Mouse (Mus musculus) left cerebral cortex, adult 8-10 months (tissue): Measurements from ENCODE around the gene Slc17a3. TPM values are rescaled to one million over a fixed set of nuclear protein-coding genes. Genes with fewer than 3 reads are reported as not detected.

Source experiments
- DNase-seq, 2 experiments: peaks; one replicate each; pipeline ENCODE4 v3.0.0; 2022; ENCODE audit warnings: low spot score in 2 of 2
- total RNA-seq, 4 experiments: library from RNA; stranded (reverse); gene quantifications; 2 replicates each; pipeline ENCODE4 v1.2.4; 2022

Slc17a3 gene
- total RNA-seq, 4 experiments from 2014 or later = 0.25 TPM; not detected in 3

GRCm38 (mm10) chr13:23873141-23873540 is 33.9 kb downstream of the Slc17a3 start:
- DNase-seq = no peak

GRCm38 (mm10) chr13:23879106-23879505 is 39.9 kb downstream of the Slc17a3 start:
- no peak for DNase-seq

- DNase-seq = no peak
Measured at GRCm38 (mm10) chr13:23879636-23880035, 40.4 kb downstream of the Slc17a3 start.

GRCm38 (mm10) chr13:23885540-23885939 is 46.3 kb downstream of the Slc17a3 start:
- DNase-seq = no peak

GRCm38 (mm10) chr13:23887026-23887725 is 47.9 kb downstream of the Slc17a3 start:
- DNase-seq = no peak

GRCm38 (mm10) chr13:23889011-23889605 is 49.9 kb downstream of the Slc17a3 start:
- no peak for DNase-seq

- DNase-seq = no peak
Measured at GRCm38 (mm10) chr13:23892592-23893268, 53.5 kb downstream of the Slc17a3 start.

GRCm38 (mm10) chr13:23893269-23893593 is 54.0 kb downstream of the Slc17a3 start:
- DNase-seq = no peak

GRCm38 (mm10) chr13:23898242-23898641 is 59.0 kb downstream of the Slc17a3 start:
- DNase-seq = no peak

- no peak for DNase-seq
Measured at GRCm38 (mm10) chr13:23906906-23907305, 67.7 kb downstream of the Slc17a3 start.

GRCm38 (mm10) chr13:23910121-23910520 is 70.9 kb downstream of the Slc17a3 start:
- no peak for DNase-seq

Other genes starting within 250 kb of the Slc17a3 start
- 1 to 10 TPM; 5.5 to 9.6 (median 7.2) TPM for gene Hist1h2be, start 218.3 kb upstream of the Slc17a3 start, total RNA-seq
- gene Hist1h1e, start 216.9 kb upstream of the Slc17a3 start, total RNA-seq = 10 to 100 TPM; 61.9 to 65.4 (median 62.5) TPM
- gene Hist1h2ac, start 155.5 kb upstream of the Slc17a3 start, total RNA-seq = 1 to 10 TPM; 1.4 to 2.3 (median 1.9) TPM
- 10 to 100 TPM; 26.9 to 40.2 (median 30.0) TPM for gene Hist1h2bc, start 155.2 kb upstream of the Slc17a3 start, total RNA-seq
- under 1 TPM in 1 of 4 experiments, not detected in 3; 0.41 TPM for gene Hist1h1t, start 143.6 kb upstream of the Slc17a3 start, total RNA-seq
- gene Hist1h4c, start 141.0 kb upstream of the Slc17a3 start, total RNA-seq = 100 to 1,000 TPM in 2 of 4 experiments, 10 to 100 TPM in 2; 87.8 to 116 (median 99.2) TPM
- gene Hfe, start 128.6 kb upstream of the Slc17a3 start, total RNA-seq = 1 to 10 TPM; 3.4 to 7.7 (median 4.6) TPM
- gene Hist1h1c, start 100.6 kb upstream of the Slc17a3 start, total RNA-seq = 10 to 100 TPM; 69.7 to 80.4 (median 72.8) TPM
- 1 to 10 TPM; 1.1 to 3.3 (median 2.8) TPM for gene Hist1h3c, start 93.8 kb upstream of the Slc17a3 start, total RNA-seq
- 10 to 100 TPM; 12.3 to 18.8 (median 16.3) TPM for gene Hist1h2bb, start 92.7 kb upstream of the Slc17a3 start, total RNA-seq
- 10 to 100 TPM; 18.4 to 30.4 (median 21.0) TPM for gene Hist1h2ab, start 88.3 kb upstream of the Slc17a3 start, total RNA-seq
- gene Hist1h3b, start 87.2 kb upstream of the Slc17a3 start, total RNA-seq = 10 to 100 TPM in 1 of 4 experiments, 1 to 10 TPM in 3; 5.3 to 12.2 (median 8.1) TPM
- gene Hist1h4b, start 82.4 kb upstream of the Slc17a3 start, total RNA-seq = 10 to 100 TPM; 53.3 to 70.8 (median 63.3) TPM
- gene Hist1h4a, start 78.2 kb upstream of the Slc17a3 start, total RNA-seq = 10 to 100 TPM; 43.4 to 63.5 (median 58.0) TPM
- gene Hist1h3a, start 77.0 kb upstream of the Slc17a3 start, total RNA-seq = 10 to 100 TPM; 33.9 to 55.0 (median 40.9) TPM
- gene Hist1h1a, start 75.8 kb upstream of the Slc17a3 start, total RNA-seq = 10 to 100 TPM; 29.7 to 32.8 (median 30.7) TPM
- gene Trim38, start 69.5 kb upstream of the Slc17a3 start, total RNA-seq = not detected
- gene Slc17a2, start 32.4 kb upstream of the Slc17a3 start, total RNA-seq = not detected
- gene Slc17a1, start 28.3 kb downstream of the Slc17a3 start, total RNA-seq = not detected
- gene Slc17a4, start 75.6 kb downstream of the Slc17a3 start, total RNA-seq = not detected
- not detected for gene Hist1h2ba, start 94.7 kb downstream of the Slc17a3 start, total RNA-seq
- gene Hist1h2aa, start 95.0 kb downstream of the Slc17a3 start, total RNA-seq = not detected
- 1 to 10 TPM in 1 of 4 experiments, under 1 TPM in 3; 0.51 to 1.7 (median 0.69) TPM for gene Scgn, start 151.8 kb downstream of the Slc17a3 start, total RNA-seq